Mouse (Mus musculus): ENCODE data around the gene Dennd4a.

DNA sequence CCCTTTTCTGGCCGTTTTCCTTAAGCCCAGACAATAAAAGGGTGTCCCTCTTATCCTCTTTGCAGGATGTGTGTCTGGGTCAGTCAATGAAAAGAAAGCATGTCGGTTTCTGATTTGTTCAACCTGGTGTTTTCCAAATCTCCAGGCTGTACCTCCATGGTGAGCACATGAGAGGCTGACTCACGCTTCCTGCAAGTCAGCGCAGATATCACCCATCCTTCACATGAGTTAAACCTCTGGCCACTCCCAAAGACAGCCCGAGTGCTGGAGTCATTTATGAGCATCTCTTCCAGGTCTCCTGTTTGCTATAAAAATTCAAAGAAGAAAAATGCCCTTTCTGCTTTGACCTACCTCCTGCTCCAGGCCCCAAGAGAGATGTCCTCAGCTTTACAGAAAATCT, 5.3 kb upstream of the Dennd4a start:
- no peak for TF ChIP-seq CTCF (IDR thresholded peaks at IDR 0.05; ENCODE audit: low read depth)
- no peak for TF ChIP-seq EP300 (IDR thresholded peaks at IDR 0.05; ENCODE audit: low read depth)

All from liver, postnatal 0 days (tissue).